Mouse (Mus musculus): ENCODE measurements around the gene Hmx1.

Hmx1 gene

DNA sequence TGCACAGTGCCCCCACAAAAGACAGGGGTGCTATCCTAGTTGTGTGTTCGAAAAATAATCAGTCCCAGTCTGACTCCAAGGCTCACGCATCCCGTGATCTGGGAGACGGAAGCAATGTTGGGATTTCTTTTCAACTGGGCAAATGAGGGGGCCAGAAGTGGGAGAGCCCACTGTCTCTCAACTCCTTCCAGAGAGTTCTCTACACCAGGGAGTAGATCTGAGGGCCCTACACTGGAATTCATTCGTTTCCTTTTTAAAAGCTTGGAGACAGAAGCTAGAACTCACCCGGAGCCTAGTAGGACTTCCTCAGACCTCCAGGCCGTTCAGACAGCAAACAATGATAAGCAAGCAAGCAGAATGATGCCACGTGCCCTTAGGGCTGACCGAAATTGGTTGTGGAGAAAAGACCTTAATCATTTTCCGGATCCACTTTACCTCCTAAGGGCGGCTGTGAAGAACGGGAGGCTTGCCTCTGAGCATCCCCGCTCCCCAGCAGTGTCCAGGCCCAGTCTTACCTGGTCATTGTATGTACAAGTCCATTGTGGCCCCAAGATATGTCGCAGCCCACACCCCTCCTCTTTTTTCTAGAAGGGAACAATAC lies 9.5 kb downstream of the Hmx1 start:
- DNase-seq = no peak

DNA sequence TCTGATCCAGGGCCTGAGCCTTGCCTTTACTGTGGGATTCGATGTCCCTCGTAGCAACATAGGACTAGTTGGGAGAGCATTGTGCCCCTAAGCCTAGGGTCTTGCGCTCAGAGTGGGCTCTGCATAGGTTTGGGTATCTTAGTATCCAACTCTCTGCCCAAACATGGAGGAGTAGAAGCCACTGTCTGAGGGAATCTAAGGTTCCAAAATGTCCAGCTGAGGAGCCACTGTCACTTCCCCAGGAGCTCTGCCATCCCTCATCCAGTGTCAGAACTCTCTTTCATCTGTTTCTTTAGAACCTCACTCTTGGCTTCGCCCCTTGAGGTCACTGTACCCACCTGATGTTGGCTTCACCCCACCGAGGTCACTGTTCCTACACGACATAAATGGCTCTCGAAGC lies 10.2 kb downstream of the Hmx1 start:
- no peak for DNase-seq

DNA sequence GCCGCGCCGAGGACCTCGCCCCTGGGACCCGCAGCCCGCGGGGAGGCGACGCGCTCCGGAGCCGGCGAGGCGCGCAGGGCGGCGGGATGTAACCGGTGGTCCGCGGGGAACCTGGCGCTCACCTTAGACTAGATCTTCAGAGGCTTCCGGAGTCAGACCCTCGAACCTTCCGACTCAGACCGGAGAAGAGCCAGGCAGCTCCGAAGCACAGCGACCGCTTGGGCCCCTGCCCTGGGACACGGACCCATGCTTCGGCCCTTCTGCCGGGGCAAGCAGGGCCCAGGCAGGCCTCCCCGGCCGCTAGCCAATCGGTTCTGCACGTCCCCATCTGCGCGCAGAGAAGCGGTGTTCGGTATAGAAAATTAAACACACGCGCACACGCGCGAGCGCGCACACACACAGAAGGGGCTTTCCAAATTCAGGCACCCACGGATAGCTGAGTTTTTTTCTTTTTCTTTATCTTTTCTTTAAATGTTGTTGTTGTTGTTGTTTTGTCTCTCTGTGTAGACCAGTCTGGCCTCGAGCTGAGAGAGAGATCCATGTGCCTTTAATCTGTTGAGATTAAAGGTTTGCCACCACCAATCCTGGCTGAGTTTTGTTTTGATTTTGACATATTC lies 10.9 kb downstream of the Hmx1 start:
- DNase-seq = no peak

DNA sequence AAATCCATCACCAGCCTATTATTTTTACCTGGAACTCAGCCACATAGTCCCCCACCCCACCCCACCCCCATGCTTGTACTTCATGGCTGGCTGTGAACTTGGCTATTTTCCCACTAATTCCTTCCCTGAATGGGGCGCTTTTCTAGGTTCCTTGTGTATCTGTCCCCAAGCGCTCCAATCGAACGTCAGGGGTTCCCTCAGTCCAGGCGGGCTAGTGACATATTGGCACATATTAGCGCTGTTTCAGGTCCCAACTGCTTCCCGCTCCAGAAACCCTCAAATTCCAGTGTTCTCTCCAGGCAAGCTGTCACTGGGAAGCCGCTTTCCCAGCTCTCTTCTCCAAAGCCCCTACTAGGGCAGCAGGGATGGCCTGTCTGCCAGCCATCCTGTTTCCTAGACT lies 12.3 kb downstream of the Hmx1 start:
- no peak for DNase-seq

DNA sequence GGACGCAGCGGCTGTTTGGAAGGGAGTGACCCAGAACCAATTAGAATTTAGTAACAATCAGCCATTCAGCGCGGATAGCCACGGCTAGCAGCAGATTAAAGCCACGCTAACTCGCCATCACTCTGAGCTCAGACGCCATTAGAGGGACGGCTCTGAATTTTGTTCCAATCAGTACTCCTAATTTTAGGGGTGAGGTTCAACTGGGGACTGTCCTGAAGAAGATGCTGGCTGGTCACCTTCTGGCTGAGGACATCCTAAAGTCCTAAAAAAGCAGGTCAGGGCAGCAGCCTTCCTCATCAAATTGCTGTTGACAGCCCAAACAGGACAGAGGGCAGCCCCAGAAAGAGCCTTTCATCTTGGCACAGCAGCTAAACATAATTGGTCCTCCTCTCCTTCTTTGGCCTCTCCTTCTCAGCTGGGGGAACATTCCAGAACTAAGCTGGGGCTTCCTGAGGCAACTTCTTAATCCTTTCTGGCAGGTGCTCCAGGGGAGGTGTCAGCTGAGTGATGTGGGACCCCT lies 18.6 kb downstream of the Hmx1 start:
- DNase-seq = no peak

DNA sequence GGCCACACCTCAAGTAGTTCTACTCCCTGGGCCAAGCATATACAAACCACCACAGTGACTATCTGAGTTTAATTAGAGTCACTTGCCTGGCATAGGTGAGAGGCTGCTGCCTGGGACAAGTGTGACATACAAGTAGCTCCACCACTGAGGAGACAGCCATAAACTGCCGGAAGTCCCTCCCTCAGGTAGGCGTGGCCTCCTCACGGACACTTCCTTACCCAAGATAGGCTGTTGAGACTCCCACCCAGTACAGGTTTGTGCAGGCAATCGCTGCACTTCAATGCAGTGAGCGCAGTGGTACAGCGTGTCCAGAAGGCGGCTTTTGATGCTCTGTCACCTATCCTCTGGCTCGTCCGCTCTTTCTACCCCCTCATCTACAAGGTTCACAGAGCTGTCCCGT lies 22.1 kb downstream of the Hmx1 start:
- DNase-seq = no peak

DNA sequence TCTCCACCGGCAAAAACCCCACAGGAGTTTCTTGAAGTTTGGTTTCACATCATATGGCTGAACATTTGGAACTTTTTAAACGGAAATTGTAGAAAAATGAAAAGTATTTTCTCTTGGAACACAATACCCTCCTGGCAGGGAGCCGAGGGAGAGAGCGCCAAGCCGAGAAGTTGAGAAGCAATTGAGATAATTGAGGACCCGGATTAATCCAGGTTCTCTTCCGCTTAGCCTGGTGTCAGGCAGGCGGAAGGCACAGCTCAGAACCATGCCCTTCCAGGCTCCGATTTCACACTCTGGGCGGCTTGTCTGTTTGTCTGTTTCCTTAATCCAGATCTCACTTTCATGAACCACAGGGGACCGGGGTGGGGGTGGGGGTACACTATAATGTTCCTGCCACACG lies 23.9 kb downstream of the Hmx1 start:
- DNase-seq = no peak

DNA sequence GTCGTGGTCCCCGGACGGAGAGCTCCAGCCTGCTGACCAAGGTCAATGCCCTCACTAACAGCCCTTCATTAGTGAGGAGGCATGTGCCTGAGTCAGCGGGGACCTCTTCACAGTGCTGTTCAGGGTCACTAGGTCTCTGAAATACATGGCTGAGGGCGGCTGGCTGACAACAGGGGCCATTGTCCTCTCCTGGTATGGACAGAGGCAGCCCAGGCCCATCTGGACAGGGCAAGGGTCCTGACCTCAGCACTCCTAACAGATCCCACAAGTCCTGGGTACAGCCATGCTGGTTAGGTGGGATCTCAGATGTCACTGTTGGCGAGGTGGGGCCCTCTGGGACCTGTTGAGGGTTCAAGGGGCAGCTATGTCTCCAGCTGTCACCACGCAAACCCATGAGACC lies 28.8 kb downstream of the Hmx1 start:
- DNase-seq = no peak

DNA sequence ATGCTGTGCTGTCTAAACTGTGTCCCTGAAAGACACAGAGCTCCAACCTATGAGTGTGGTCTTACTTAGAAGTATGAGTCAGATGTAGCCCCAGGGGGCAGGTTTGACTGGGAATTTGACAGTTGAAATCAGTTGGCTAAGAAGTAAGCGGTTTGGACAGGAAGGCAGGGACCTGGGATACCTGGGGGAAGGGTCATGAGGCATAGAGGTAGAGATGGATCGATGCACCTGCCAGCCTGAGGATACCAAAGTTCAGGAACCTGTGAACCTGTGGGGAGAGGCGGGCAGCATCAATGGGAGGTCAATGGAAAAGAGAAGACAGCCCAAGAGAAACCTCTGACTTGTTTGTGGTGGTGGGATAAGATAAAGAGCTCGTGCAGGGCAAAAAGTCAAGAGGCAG lies 32.7 kb downstream of the Hmx1 start:
- DNase-seq = no peak

DNA sequence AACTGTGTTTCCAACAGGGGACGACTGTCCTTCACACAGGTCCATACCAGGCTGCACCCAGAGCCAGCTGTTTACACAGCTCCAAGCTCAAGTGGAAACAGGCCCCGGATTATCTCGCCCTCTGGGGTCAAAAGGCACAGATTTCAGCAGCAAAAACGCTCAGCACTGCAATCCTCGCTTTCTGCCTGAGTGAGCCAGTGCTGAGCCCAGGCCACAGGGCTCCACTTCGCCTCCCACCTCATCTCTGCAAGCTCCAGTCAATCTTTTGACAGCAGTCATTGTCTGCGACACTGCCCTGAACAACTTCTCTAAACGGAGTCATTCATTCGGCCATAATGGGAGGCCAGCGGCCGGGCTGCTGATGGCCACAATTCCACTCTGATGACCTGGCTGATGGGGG lies 36.3 kb downstream of the Hmx1 start:
- no peak for DNase-seq

DNA sequence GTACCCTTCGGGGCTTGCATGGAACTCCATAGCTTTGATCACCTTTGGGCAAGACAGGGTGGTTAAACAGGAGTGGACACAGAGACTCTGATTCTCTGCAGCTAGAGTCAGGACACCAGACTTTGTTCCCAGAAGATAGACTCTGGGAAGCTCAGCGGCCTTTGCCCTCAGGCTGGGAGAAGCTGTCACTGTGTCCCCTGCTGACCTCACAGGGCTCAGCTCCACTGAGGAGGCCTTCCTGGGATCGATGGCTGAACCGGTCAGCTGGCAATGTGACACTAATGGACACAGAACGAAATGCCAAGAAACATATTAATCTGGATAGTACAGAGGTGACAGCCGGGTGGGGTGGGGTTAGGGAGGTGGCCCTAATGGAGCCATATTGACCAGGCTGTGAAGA lies 39.0 kb downstream of the Hmx1 start:
- no peak for DNase-seq

DNA sequence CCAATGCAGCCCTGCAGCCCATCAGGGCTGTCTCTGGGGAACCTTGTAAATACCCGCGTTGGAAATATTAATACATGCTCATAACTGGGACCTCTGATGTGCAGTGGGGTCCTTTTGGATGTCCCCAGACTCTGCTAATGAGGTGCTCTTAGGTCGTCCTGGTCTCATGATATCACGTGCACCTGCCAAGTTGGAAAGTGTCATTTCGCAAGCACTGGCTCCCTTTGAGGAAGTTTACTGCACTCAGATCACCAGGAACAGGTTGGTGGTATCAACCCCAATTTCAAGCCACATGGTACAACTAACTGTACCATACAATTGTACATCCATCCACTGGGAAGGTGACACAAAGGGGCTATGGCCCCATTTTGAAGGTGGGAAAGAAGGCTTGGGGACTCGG lies 39.5 kb downstream of the Hmx1 start:
- no peak for DNase-seq

DNA sequence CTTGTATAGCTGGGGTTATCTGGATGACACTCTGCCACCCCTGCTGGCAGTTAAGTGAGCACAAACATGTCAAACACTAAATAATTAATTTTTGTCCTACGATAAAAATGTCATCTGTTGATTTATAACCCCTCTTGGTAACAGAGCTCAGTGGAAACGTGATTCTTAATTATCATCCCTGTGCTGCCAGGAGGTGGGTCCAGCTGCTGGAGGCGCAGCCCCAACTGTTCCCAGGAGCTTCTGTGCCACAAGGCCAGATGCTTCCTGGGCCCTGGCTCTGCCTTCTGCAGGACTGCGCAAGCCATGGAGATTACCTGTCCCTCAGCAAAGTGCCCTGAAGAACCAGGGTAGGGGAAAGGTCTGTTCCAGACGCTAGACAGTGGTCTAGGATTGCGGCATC lies 43.2 kb downstream of the Hmx1 start:
- no peak for DNase-seq

DNA sequence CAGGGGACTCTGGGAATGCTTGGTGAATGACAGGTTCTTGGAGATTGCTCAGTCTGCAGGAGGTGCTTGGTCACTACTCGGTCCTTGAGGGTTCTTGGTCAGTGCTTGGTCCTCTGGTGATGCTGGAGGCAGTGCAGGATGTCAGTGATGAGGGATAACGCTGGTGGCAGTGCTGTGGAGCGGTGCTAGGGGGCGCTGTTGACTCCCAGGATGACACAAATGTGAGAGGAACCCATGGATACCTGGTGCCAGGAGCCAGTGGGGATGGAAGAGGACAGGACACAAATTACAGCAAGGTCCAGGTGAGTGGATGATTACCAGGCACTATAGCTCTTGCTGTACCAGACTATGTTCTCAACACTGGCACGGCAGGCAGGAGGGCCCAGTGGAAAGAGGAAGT lies 45.1 kb downstream of the Hmx1 start:
- DNase-seq = no peak

DNA sequence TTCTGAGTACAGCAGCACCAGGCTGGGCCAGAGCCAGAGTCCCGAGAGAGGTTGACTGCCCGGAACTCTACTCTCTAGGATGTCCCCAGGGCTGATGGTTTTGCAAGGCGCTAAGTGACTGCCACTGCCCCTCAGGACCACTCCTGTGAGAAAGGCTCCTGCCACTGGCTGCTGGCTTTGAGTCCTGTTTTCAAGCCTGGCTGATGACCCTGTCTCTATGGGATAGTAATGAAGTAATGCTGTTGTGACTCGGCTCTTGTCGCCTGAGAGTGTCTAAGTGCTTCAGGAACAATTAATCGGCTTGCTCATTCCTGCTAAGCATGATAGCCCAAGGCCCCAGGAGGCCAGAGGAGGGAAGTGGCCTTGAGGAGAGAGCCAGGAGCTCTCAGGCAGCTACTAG lies 45.8 kb downstream of the Hmx1 start:
- DNase-seq = no peak

DNA sequence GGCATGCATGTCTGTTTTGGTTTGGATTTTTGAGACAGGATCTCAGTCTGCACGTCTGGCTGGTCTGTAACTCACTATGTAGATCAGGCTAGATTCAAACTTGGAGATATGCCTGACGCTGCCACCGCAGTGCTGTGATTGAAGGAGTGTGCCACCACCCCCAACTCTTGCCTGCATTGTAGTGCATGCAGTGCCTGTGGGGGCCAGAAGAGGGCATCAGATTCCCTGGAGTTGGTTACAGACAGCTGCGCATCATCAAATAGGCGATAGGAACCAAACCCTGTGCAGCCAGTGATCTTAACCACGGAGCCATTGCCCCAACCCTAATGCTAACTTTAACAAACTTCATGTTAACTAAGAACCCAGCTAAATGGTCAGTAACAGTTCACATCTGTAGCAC lies 49.9 kb downstream of the Hmx1 start:
- no peak for DNase-seq

DNA sequence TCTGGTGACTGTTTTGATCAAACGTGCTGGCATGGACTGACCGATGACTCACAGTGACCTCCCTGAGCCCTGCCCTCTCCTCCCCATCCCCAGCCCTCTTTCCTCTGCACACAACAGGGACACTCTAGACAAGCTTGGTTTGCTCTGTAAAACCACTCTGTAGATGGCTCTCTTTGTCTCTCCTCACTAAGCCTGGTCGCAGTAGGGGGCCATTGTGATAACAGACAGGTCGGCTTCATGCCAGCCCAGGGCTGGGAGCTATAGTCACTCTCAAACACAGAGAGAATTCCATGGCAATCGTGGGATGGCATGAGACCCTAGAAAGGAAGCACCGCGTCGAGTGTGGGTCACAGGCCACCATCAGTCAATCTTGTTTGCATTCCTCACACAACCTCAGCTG lies 51.6 kb downstream of the Hmx1 start:
- DNase-seq = no peak

DNA sequence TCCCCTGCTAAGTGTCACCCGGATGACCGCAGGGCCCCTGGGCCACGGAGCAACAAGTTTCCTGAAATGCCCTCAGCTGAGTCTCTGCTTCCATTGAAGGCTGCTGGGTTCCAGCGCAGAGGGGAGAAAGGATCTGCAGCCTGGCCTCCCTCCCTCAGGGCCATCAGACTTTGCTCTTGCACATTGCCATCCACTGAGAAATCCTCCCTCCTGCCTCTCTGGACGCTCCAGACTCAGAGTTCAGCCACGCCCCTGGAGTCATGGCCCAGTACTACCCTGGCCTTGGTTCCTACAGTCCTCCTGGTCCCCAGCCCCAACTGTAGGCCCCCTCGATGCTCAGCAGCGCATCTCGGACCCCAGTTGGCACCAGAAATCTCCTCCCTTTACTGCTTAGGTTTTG lies 52.5 kb downstream of the Hmx1 start:
- DNase-seq = no peak

DNA sequence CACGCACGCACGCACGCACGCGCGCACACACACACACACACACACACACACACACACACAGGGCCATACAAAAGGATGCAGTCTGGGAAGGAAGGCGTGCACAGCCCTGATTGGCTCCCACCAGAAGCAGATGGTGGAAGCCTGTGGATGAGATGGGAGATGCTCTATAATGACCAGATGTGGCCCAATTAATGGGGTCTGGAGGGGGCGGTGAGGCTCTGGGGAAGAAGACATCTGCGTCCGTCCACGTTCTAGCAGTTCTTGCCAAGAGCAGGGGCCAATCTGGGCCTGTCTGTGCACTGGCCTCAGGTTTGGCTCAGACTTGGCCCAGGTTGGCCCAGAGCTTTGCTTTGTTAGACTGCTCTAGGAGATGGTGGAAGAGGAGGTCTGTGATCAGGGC lies 55.8 kb downstream of the Hmx1 start:
- DNase-seq = no peak

DNA sequence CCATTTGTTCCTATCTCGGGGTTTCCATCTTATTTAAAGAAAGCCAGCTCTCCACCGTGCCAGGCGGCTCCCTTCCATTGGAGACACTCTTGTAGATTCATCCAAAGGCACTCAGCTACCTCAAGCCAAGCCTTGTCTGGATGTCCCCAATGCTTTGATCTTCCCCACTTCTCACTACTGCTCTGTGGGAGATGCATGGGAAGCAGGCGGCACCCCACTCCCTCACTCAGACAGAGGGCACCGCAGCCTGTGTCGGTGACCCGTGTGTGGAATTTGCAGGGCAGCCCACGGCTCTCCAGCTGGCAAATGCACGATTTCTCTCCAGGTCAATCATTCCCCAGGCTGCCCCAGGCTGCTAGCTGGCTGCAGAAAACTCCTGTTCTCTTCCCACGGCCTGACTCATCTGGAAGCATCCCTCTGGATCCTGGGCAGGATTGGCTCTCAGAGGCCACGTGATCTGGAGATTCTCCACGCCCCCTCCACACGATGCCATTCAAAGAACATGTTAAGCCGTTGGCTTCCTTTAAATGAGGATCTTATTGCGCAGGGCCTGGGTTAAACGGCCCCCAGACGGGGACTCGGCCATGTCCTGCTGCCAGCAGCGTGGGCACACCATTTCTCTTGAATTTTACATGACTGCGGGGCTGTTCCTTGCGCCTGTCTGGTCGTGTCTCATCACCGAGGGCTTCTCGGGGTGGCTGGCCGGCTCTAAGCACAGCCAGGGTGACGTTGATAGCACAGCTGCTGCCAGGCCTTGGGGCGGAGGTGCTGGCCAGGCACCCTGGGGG lies 58.9 kb downstream of the Hmx1 start:
- DNase-seq = peak; percentile 75
